Mouse (Mus musculus) MN1 (cell line): ENCODE measurements around the gene Gab3.
A peak's percentile ranks its signal among the peaks of the same experiment; 100 is the strongest.

ENCODE experiments used
- DNase-seq: peaks from one replicate; pipeline ENCODE4 v3.0.0-alpha.2; 2016; ENCODE audit warnings: low spot score

Gene Gab3

DNA sequence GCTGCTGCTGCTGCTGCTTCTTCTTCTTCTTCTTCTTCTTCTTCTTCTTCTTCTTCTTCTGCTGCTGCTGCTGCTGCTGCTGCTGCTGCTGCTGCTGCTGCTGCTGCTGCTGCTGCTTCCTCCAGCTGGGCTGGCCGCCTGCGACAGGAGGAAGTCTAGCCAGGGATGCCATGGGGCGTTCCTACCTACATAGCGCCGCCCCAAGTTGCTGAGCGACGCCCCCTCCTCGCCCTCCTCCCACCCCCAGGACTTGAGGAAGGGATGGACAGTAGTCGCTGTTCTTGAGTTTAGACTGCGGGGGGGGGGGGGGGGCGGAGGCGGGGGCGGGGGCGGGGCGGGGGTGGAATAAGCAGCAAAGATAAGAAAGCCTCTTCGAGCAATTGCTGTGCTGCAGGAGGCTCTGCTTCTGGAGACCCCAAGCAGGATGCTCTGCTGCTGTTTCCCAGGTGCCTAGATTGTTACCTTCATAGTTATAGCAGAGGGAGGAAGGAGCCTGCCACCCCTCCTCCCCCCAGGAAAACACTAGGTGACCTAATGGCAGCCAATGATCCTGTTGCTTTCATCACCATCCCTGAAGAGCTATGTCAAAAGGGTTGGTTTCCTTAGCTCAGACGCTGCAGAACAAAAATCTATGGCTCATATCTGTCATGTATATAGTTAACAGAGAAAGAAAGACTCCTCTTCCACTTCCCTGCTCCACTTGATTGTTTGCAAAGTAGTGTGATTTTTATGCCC is at the start of gene Gab3:
TSS of gene Gab3 (minus strand) at position 685 of the 735 bp plus-strand sequence.
- peak; percentile 34 for DNase-seq

DNA sequence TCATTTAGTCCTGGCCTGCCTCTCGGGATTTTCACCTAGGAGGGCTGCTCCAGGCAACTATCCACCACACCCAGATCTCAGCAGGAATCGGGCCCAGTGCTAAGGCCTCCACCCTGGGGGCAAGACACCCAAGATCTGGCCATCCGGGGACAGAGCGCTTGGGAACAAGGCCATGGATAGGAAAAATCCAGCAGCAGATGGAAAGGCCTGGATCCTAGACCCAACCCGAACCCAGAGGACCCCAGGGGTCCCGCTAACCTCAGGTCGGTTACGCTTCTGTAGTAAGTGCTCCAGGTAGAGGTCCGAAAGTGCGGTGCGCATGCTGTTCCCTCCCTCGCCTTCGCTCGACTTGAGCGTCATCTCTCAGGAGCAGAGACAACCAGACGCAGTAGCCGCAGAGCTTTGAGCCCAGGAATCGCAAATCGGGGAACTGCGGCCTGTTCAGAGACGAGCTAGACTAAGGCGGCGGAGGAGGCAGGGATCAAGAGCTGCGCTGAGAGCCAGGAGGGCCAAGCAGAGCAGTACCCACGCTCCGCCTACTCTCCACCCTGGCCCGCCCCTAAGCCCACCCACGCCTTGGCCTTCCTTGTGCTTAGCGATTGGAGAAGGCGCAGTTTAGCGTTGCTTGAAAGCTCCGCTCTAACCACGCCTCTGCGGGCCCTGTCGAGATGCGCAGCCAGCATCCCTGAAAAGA is 45.4 kb upstream of the Gab3 start, which contains the start of gene Mpp1:
TSS of gene Mpp1 (minus strand) at position 550 of the 694 bp plus-strand sequence.
- DNase-seq = peak; percentile 66

GRCm38 (mm10) chrX:75129474-75129873 is 44.2 kb upstream of the Gab3 start:
- DNase-seq = no peak

GRCm38 (mm10) chrX:75128333-75128980 is 43.2 kb upstream of the Gab3 start:
- no peak for DNase-seq

DNA sequence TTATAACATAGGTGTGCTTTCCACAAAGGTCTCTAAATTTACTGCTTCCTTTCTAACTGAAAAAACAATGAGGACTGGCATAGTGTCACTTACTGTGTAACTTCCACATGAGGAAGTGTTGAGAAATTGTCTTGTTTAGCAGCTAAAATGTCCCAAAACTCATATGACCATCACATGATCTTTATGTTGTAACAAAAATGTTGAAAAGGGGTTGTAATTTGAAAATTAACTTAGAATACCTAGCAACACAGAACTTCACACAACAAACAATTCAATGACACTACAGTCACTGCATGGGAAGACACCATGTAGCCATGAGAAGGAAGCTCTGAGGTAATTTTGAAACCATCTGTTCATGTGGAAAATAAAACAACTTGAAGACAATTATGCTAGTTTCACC is 41.6 kb upstream of the Gab3 start:
- no peak for DNase-seq

DNA sequence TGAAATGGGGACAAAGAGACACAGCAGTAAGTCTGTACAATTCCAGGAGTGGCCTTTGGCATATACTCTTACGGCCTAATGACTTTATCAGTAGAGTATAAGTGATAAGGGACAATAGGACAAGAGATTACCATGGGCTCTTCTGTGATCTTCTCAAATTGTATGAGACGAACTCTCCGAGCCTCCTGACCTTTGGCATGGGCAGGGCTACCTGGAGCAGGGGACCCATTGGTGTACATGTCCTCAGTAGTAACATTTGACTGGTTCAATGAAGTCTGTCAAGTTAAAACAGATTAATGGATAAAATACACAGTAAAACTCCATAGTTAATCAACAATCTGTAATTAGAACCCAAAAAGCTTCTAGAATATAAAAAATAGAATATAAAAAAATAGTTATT is 40.3 kb upstream of the Gab3 start:
- DNase-seq = no peak

- DNase-seq = no peak
These were observed 30.3 kb upstream of the Gab3 start for GRCm38 (mm10) chrX:75115550-75115949.

DNA sequence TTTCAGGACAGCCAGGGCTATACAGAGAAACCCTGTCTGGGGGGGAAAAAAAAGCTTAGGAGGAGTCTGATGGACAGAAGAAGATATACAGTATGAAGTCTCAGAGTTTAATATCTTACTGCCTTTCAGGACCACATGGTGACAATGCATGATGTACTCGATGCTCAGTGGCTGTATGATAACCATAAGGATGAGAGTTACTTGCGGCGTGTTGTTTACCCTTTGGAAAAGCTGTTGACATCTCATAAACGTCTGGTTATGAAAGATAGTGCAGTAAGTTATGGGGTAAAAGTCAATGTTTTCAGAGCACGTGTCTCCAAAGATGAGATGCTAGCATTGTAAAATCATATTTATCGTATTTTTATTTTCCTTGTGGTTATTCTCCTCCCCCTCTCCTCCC is 17.0 kb upstream of the Gab3 start:
- DNase-seq = no peak

GRCm38 (mm10) chrX:75098799-75099198 is 13.5 kb upstream of the Gab3 start:
- DNase-seq = no peak

DNA sequence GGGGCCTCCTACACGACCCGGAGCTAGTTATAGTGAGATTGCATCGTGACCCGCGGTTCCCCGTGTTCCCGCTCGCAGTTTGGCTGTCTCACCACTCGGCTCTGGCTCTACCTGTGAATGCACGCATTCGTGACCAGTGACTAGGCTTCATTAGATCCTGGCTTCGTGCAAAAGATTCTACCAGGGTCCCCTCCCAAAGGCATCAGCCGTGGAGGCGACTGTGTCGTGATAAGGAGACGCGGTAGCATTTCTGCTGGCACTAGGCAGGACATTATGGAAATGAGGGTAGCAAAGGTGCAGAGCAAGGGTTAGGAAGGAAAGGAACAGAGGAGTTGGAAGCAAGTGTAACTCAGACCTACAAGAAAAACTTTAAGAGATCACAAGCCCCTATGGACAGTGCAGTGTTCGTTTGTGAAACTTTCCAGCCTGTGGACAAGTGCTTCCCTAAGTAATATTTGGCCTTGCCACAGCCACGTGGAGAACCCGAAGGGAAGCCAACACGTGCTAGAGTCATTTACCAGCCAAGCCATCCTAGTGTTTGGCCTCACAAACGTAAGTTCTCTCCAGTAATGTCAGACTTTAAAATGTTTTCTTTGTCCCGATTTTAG is 11.0 kb upstream of the Gab3 start:
- DNase-seq = no peak

DNA sequence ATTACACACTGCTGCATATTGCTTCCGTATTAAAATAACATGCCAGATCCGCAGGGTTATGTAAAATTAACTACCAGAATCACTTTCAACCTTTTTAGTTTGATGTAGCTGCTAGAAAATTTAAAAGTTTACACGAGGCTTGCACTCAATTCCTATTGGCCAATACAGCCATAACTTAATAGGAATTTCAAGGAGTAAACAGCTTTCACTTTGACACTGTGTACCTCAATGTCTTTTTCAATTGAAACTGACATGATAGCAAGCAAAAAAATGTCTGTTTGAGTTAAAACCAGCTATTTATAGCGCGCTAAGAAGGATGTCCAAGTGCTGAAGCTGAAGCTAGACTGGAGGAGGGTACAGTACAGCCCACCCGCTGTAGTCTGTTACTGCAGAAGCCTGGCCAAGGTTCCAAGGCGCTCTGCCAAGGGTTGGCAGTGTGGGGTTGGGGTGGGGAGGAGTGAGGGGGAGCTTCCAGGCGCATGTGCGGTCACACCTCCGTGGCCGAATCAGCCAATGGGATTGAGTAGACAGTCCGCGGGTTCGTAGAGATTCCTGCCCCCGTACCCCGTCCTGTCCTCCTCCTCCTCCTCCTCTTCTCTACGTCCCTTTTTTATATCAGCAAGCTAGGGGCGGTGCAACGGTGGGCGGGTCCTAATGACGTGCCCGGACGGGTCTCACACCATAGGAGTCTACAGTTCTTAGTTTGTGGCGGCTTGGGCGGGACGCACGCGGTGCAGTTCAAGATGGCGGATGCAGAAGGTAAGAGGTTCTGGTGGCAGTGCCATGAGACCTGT is 10.3 kb upstream of the Gab3 start, which contains the start of gene Dkc1:
TSS of gene Dkc1 (plus strand) at position 486 of the 794 bp plus-strand sequence.
- peak; percentile 85 for DNase-seq

DNA sequence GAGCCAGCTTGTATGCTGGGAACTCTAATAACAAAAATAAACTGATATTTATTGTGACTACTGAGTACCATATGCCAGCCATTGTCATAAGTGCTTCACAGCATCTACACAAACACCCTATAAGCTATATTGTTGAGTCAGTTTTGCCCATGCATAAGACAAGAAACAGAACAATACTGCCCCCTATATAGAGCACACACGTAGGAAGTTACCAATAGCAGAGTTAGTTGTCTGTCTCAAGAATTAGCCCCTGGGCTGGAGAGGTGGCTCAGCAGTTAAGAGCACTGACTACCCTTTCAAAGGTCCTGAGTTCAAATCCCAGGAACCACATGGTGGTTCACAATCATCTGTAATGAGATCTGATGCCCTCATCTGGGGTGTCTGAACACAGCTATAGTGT is 396 bp upstream of the Gab3 start:
- no peak for DNase-seq

GRCm38 (mm10) chrX:75083982-75084773 is 1.1 kb downstream of the Gab3 start:
- peak; percentile 7 for DNase-seq

DNA sequence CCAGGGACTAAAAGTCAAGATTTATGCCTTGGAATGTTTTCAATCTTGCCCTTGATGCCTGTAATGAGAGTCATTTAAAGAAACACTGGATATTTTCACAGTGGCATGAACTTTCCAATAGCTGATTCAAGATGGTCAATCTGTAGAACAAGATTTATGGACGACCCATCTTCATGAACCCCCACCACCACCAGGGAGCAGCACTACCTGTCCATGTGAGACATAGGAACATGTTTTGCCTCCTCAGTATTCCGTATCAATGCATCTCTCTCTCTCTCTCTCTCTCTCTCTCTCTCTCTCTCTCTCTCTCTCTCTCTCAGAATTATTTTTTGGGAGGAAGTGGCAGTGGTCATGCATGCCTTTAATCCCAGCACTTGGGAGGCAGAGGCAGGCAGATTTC is 2.9 kb downstream of the Gab3 start:
- no peak for DNase-seq

DNA sequence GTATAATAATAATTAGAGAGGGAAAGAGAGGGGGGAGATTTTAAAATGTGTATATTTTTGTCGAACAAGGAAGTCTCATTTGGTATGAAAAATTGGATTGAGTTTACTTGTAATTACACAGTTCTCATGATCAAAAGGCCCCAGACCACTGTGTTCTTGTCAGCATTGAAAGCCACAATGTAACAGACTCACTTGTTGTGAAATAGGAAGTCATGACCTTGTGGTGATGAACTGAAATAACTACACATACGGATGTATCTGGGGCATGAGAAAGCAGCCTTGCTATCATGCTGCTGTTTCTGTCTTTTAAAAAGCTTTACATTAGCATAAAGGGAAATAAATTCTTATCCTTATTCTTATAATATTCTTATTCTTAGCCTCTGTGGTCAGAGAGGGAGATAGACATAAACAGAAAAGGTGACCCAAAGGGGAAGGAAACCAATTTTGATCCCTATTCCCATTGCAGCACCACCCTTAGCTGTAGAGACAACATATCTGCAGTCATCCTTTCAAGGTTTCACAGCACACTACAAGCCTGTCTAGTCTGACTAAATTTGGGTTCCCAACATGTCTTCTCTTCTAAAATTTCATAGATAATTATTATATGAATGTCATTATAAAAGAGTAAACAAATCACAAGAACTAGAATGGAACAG is 29.0 kb downstream of the Gab3 start:
- DNase-seq = no peak

DNA sequence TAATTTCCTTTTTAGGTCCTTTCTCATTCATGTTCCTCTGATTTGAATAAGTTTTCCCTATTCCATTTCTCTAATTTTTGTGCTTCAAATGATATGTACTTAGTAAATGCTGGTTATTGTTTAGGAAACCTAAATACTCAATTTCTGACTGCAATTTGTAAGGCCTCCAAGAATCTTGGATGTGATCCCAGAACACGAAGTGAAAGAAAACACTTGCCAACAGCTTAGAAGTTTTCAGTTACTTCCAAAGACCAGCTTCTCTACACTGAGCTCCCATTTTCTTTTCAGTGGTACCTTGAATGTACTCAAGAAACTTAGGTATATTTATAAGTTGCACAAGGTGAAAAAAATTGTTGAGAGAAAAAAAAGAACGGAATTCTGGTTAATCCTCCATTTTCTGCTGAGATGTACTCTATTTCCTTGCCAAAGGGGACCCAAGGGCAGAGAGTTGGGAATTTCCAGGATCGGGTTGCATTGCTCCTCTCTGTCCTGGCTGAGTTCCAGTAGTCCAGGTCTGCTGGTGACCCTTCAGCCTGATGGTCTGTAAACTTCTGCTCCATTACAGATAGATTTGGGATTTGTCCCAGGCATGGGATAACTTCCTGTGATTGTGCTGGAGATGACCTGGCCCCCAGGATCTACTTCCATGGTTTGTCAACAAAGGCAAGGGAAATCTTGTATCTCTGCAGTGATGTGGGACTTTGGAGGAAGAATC is 38.2 kb downstream of the Gab3 start:
- peak; percentile 10 for DNase-seq

- DNase-seq = no peak
These were observed 39.3 kb downstream of the Gab3 start for GRCm38 (mm10) chrX:75045931-75046330.

GRCm38 (mm10) chrX:75044595-75044994 is 40.7 kb downstream of the Gab3 start:
- DNase-seq = no peak

- no peak for DNase-seq
These were observed 48.6 kb downstream of the Gab3 start for GRCm38 (mm10) chrX:75036626-75037025.

DNA sequence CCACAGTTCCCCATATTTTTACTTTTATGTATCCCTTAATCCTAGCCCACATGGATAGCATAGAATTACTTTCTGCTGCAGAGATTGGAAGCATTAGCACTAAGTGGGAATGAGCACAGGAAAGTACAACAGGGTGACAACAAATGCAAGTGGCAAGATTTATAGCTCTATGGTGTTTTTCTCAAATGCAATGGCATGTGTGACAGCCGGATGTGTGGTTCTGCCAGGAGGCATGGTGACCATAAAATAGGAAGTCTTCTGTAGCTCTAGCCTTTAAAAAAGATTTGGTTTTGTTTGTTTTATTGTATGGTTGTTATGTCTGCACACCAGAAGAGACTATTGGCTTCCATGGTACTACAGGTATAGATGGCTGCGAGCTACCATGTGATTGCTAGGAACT is 50.1 kb downstream of the Gab3 start:
- no peak for DNase-seq
